Mouse (Mus musculus) forebrain, embryonic 10.5 days (tissue): ENCODE results near the gene Dync1li1. TPM values are rescaled to one million over a fixed set of nuclear protein-coding genes. Genes with fewer than 3 reads are reported as not detected.
A peak's percentile ranks its signal among the peaks of the same experiment; 100 is the strongest.

Source experiments
- DNase-seq: peaks from one replicate; pipeline ENCODE4 v3.0.0-alpha.2; 2017; ENCODE audit warnings: low spot score; ENCODE audit errors: extremely low spot score
- H3K27ac ChIP-seq: fragments of 300-500 bp; sonication (generic); 2 replicates; pipeline ENCODE4 v1.5.1; 2016; ENCODE audit warnings: mild to moderate bottlenecking
- H3K27me3 ChIP-seq: fragments of 300-500 bp; sonication (generic); 2 replicates; pipeline ENCODE4 v1.6.1; 2016; ENCODE audit warnings: mild to moderate bottlenecking; ENCODE audit not compliant: poor library complexity, severe bottlenecking
- H3K36me3 ChIP-seq: fragments of 300-500 bp; sonication (generic); replicated peaks from 2 replicates; pipeline ENCODE4 v1.6.1; 2016; ENCODE audit warnings: mild to moderate bottlenecking, moderate library complexity
- H3K4me1 ChIP-seq: fragments of 300-500 bp; sonication (generic); 2 replicates; pipeline ENCODE4 v1.6.1; 2016
- H3K4me3 ChIP-seq: fragments of 300-500 bp; sonication (generic); 2 replicates; pipeline ENCODE4 v1.5.1; 2016; ENCODE audit warnings: mild to moderate bottlenecking, moderate library complexity
- H3K9me3 ChIP-seq: fragments of 300-500 bp; sonication (generic); 2 replicates; pipeline ENCODE4 v1.6.1; 2016; ENCODE audit warnings: mild to moderate bottlenecking, moderate library complexity
- WGBS: fragments of 180-500 bp; shearing (Covaris S2); methylation state at CpG from one replicate; pipeline ENCODE4 v1.1.7; 2016; 5-methylcytosine and 5-hydroxymethylcytosine counted together
- polyA plus RNA-seq: library from polyadenylated mRNA; unstranded; fragments of >200 nt; fragmentation: Nextera tagmentation; extraction: Ambion mirVana; gene quantifications from 2 replicates; pipeline ENCODE4 v1.2.1, GENCODE M21; 2016

Dync1li1 gene
- polyA plus RNA-seq, 1 experiment from 2014 or later, result 74.6 TPM

DNA sequence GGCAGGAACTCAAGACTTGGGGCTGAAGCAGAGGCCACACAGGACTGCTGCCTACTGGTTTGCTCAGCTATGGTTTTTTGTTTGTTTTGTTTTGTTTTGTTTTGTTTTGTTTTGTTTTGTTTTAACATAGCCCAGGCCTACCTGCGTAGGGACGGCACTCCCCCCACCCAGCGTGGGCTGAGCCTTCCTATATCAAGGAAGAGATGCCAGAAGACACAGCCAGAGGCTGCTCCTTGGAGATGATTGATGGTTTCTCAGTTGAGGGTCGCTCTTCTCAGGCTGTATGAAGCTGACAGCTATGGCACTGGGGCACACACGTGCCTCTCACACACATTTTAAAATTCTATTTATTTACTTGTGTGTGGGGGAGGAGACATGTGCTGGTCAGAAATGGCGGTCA, 27.6 kb upstream of the Dync1li1 start:
- no peak for DNase-seq
- Histone ChIP-seq H3K4me1 (no peaks in the 10 kb centered on the region), H3K36me3 (no peaks in the 10 kb centered on the region), H3K27ac (no peak overlapping the region), H3K27me3 (no peaks in the 10 kb centered on the region), H3K4me3 (no peak overlapping the region), H3K9me3 (peaks cover 4% of the 10 kb centered on the region; the same call in 1 of the 2 replicates)
- 85% methylated on average over 6 of the region's 6 CpGs for WGBS

DNA sequence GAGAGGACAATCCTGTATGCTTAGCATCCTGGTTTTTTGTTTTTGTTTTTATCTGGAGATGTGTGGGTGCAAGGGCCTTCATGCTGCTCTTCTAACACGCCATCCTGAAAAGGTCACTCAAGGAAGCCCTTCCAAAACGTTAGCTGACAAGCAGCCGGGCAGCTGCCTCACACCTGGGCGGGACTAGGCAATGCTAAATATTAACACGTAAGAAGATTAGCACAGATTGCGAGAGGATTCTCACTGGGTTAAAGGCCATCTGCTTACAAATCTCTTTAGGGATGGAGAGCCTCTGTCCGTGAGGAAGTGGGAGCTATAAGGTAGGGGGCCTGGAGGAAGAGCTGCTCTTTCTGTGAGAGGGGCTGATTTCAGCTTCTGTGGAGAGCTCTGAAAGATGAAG, 26.6 kb upstream of the Dync1li1 start:
- Histone ChIP-seq H3K27me3 (no peaks in the 10 kb centered on the region), H3K4me3 (no peak overlapping the region), H3K9me3 (peaks cover 4% of the 10 kb centered on the region; the same call in 1 of the 2 replicates), H3K36me3 (no peaks in the 10 kb centered on the region), H3K4me1 (no peaks in the 10 kb centered on the region), H3K27ac (no peak overlapping the region)
- 71% methylated on average over 7 of the region's 7 CpGs for WGBS
- DNase-seq, result no peak

DNA sequence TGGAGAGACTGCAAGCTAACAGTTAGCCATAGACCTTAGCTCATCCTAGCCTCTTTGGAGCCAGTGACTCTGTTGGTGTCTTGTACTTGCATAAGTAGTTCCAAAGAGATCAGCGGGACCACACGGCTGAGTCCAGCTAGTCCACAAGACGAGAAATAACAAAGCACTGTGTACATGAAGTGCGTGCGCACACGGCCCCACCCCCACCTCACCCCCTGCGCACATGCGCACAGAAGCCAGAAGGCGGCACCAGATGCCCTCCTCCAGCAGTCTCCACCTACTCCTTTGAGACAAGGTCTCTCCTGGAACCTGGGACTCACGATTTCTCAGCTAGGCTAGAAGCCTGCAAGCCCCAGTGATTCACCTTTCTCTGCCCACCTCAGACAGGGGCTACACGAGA, 24.8 kb upstream of the Dync1li1 start:
- Histone ChIP-seq H3K9me3 (peaks cover 4% of the 10 kb centered on the region; the same call in 1 of the 2 replicates), H3K27me3 (no peaks in the 10 kb centered on the region), H3K4me3 (no peak overlapping the region), H3K4me1 (no peaks in the 10 kb centered on the region), H3K27ac (no peak overlapping the region), H3K36me3 (no peaks in the 10 kb centered on the region)
- 90% methylated on average over 11 of the region's 11 CpGs for WGBS
- no peak for DNase-seq

DNA sequence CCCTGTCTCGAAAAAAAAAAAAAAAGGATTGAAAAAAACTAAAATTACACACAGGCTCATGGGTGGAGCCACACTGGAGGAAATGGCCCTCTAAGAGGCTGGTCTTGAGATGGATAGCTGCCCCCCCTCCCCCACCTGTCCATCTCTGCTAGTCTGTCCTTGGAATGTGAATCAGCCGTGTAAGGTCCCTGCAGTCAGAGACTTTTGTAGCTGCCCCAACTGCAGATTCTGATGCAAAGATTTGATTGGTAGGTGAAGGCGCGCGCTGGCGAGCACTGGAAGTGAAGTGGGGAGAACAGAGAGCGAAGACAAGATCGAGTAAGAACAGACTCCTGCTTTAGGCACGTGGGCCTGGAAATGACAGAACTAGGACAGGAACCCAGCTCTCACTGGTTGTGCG, 21.7 kb upstream of the Dync1li1 start:
- 85% methylated on average over 10 of the region's 10 CpGs for WGBS
- H3K9me3 ChIP-seq, result no peaks in the 10 kb centered on the region
- no peak overlapping the region for H3K4me3 ChIP-seq
- no peak overlapping the region for H3K27ac ChIP-seq
- H3K4me1 ChIP-seq, result no peaks in the 10 kb centered on the region
- no peaks in the 10 kb centered on the region for H3K36me3 ChIP-seq
- no peak for DNase-seq
- no peaks in the 10 kb centered on the region for H3K27me3 ChIP-seq

DNA sequence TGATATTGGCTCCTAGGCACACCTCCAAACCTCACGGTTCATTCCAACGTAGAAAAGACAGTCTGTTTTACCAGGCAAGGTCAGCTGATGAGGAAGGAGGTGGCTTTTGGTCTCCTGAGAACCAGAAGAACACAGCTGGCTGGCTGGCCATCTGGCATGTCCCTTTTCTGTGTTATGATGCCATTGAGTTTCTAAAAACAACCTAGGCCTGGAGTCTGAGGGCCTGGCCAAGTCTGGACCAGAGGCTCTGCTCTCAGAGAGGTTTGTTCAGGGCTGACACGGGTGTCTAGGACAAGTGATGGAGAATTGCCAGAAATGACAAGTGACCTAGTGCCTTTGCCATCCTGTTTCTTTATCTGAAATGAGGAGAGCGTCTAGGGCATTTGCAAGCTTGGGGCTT, 20.5 kb upstream of the Dync1li1 start:
- DNase-seq, result no peak
- Histone ChIP-seq H3K9me3 (no peaks in the 10 kb centered on the region), H3K27ac (no peak overlapping the region), H3K36me3 (no peaks in the 10 kb centered on the region), H3K27me3 (no peaks in the 10 kb centered on the region), H3K4me3 (no peak overlapping the region), H3K4me1 (peaks cover 6% of the 10 kb centered on the region)
- WGBS, result 86% methylated on average over 4 of the region's 4 CpGs

DNA sequence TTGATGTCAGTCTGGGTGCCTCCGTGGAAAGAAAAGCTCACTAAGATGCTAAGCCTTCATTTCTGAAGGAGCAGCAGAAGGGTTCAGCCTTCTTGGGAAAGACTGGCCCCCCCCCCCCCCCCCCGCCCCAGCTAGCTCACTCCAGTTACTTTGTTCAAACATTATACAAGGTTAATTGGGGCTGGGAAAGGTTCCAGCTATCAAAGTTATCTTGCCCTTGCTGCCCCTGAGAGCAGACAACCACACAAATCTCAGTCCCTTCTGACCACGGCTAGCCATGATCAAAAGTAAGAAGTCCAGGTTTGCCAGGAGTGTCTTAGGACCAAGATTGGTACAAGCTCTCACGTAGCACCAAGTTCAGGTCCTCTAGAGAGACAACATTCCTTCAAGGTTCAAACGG, 19.6 kb upstream of the Dync1li1 start:
- Histone ChIP-seq H3K36me3 (no peaks in the 10 kb centered on the region), H3K9me3 (no peaks in the 10 kb centered on the region), H3K4me1 (peaks cover 13% of the 10 kb centered on the region), H3K27me3 (0 out of 2 replicates have a peak, but pooled peaks cover 5% of the 10 kb centered on the region), H3K4me3 (no peak overlapping the region), H3K27ac (no peak overlapping the region)
- no peak for DNase-seq
- WGBS, result 76% methylated on average over 5 of the region's 5 CpGs

DNA sequence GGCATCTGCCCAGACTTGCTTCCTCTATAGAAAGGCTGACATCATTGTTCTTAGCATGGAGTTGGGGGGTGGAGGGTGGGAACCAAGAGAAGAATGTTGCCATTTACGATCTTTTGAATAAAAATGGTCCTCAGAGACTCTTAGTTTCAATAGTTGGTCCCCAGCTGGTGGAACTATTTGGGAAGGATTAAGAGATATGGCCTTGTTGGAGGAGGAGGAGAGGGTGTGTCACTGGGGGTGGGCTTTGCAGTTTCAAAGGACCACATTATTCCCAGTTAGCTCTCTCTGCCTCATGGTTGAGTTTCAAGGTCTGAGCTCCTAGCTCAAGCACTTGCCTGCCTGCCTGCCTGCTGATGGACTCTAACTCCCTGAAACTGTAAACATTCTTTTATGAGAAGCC, 16.6 kb upstream of the Dync1li1 start:
- DNase-seq, result no peak
- Histone ChIP-seq H3K27me3 (0 out of 2 replicates have a peak, but pooled peaks cover 5% of the 10 kb centered on the region), H3K36me3 (no peaks in the 10 kb centered on the region), H3K4me1 (peaks cover 13% of the 10 kb centered on the region), H3K9me3 (no peaks in the 10 kb centered on the region), H3K27ac (no peak overlapping the region), H3K4me3 (no peak overlapping the region)
- WGBS, result 65% methylated on average over 1 of the region's 1 CpGs

DNA sequence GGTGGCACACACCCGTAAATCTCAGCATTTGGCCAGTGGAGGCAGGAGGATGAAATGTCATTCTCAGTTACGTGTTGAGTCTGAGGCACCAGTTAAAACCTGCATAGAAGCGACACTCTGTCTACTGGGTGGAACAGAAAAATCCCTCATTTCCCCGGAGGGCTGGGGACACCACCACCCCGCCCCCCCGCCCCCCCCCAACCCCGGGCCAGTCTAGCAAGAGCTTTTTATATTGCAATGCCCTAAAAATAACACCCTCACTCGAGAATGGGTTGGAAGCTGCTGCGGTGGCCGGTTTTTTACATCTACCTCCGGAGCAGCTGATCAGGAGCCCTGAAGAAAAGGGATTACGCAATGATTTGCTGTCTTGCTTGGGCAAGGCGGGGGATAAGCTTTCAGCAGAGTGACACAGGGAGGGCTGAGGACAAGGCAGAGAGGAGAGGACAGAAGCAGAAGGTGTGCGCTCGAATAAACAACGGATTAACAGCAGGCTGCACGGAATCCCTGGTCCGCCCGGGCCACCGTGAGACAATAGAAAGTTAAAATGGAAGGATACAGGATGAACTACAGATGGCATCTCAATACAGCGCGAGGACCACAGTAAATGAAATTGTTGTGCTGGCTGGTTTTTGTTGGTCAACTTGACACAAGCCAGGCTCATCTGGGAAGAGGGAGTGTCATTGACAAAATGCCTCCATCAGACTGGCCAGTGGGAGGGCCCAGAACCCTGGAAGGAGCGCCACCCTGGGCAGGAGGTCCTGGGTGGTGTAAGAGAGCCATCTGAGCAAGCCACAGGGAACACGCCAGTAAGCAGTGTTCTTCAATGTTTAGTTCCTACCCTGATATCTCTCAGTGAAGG, 15.7 kb upstream of the Dync1li1 start:
- H3K27me3 ChIP-seq, result 0 out of 2 replicates have a peak, but pooled peaks cover 5% of the 10 kb centered on the region
- DNase-seq, result peak; percentile 27
- WGBS, result 5% methylated on average over 24 of the region's 24 CpGs
- peak overlapping the region; percentile 45 for H3K4me3 ChIP-seq
- H3K9me3 ChIP-seq, result no peaks in the 10 kb centered on the region
- H3K4me1 ChIP-seq, result peaks cover 13% of the 10 kb centered on the region
- H3K36me3 ChIP-seq, result no peaks in the 10 kb centered on the region
- H3K27ac ChIP-seq, result peak overlapping the region; percentile 51

DNA sequence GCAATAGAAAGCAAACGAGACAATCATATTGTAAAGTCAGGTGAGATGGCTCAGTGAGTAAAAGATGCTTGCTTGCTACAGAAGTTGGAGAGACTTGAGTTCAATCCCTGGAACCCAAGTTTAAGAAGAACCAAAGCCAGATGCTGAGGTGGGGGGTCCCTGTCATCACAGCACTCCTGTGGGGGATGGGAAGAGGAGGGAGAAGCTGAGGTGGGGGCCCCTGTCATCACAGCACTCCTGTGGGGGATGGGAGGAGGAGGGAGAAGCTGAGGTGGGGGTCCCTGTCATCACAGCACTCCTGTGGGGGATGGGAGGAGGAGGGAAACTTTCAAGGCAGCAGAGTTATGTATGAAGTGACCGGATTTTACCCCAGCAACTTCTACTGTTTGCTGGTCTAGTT, 15.0 kb upstream of the Dync1li1 start:
- H3K4me3 ChIP-seq, result peak overlapping the region; percentile 45; the same call in 1 of the 2 replicates
- no peak for DNase-seq
- 56% methylated on average over 2 of the region's 2 CpGs for WGBS
- H3K9me3 ChIP-seq, result no peaks in the 10 kb centered on the region
- H3K4me1 ChIP-seq, result peaks cover 13% of the 10 kb centered on the region
- H3K27me3 ChIP-seq, result 0 out of 2 replicates have a peak, but pooled peaks cover 5% of the 10 kb centered on the region
- no peaks in the 10 kb centered on the region for H3K36me3 ChIP-seq
- no peak overlapping the region for H3K27ac ChIP-seq

DNA sequence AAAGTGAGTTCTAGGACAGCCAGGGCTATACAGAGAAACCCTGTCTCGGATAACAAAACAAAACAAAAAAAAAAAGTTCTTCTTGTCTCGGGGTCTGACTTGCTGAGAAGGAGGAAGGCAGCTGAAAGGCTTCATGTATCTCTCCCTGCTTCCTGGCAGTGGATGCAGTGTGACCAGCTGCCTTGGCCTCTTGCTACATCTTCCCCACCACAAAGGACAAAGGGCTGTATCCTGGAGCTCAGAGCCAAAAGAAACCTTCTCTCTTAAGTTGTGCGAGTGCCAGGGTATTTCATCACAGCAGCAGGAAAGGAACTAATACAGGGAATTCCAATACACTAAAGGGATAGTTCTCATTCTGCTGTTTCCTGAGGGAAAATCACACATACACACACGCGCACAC, 10.0 kb upstream of the Dync1li1 start:
- H3K9me3 ChIP-seq, result no peaks in the 10 kb centered on the region
- H3K36me3 ChIP-seq, result no peaks in the 10 kb centered on the region
- H3K4me3 ChIP-seq, result no peak overlapping the region
- peaks cover 2% of the 10 kb centered on the region for H3K4me1 ChIP-seq
- no peak overlapping the region for H3K27ac ChIP-seq
- DNase-seq, result no peak
- H3K27me3 ChIP-seq, result 0 out of 2 replicates have a peak, but pooled peaks cover 2% of the 10 kb centered on the region
- 94% methylated on average over 5 of the region's 5 CpGs for WGBS

DNA sequence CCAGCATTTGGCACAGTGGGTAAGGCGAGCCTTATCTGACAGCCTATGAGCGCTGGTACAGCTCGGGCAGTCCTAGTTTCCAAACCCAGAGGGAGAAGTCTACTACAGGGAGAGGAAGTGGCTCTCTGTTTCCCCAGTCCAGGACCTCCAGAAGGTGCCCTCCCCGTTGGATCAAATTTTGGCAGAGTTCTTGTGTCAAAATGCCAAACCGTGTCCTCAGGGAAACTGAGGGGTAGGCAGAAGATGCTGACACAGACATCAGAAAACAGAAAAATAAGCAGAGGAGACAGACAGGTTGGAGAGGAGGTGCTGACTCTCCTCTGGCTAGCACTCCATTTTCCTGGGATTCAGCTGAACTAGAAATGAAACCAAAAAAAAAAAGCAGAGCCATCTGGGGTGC, 8.6 kb upstream of the Dync1li1 start:
- Histone ChIP-seq H3K27ac (no peak overlapping the region), H3K4me3 (no peak overlapping the region), H3K4me1 (no peaks in the 10 kb centered on the region), H3K9me3 (no peaks in the 10 kb centered on the region), H3K27me3 (no peaks in the 10 kb centered on the region), H3K36me3 (no peaks in the 10 kb centered on the region)
- WGBS, result 86% methylated on average over 5 of the region's 5 CpGs
- DNase-seq, result no peak

DNA sequence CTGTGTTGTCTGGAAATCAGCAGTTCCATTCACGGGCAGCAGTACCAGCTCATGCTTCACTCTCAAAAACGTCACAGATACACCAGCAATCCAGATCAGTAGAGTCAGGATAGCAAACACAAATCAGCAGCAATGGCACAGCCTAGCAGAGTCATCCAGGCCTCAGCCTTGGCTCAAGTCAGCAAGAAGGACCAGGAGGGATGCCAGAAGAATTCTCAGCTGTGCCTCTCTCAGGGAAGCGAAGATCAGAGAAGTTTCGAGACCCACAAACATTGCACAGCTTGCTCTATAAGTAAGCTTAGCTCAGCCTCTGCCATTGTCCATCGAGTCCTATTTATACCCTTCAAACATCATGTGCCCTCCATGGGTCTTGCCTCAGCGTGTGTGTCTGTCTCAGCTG, 8.1 kb upstream of the Dync1li1 start:
- no peak overlapping the region for H3K4me3 ChIP-seq
- no peaks in the 10 kb centered on the region for H3K27me3 ChIP-seq
- no peak for DNase-seq
- no peaks in the 10 kb centered on the region for H3K4me1 ChIP-seq
- no peak overlapping the region for H3K27ac ChIP-seq
- H3K9me3 ChIP-seq, result no peaks in the 10 kb centered on the region
- H3K36me3 ChIP-seq, result no peaks in the 10 kb centered on the region
- 88% methylated on average over 6 of the region's 6 CpGs for WGBS

DNA sequence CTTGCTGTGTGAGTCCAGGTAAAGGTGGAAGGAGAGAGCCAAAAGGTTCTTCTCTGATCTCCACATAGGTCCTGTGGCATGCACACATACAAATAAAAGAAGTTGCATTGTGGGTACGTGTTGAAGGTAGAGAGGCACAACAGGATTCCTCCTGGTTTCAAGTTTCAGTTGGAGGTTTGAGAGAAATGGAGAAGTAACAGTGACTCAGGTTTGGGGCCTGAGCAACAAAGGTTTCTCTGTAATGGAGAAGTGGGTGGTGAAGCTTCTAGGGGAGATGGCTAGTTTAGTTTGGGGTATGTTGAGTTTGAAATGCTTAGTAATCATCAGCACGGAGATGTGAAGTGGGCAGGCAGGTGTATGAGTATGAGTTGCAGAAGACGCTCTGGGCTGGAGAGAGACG, 6.4 kb upstream of the Dync1li1 start:
- 91% methylated on average over 4 of the region's 4 CpGs for WGBS
- H3K4me3 ChIP-seq, result no peak overlapping the region
- H3K36me3 ChIP-seq, result no peaks in the 10 kb centered on the region
- H3K4me1 ChIP-seq, result peaks cover under 1% of the 10 kb centered on the region; the same call in 1 of the 2 replicates
- no peaks in the 10 kb centered on the region for H3K27me3 ChIP-seq
- no peak for DNase-seq
- H3K27ac ChIP-seq, result no peak overlapping the region
- H3K9me3 ChIP-seq, result no peaks in the 10 kb centered on the region
